ENCODE assay signal across 8 mouse cellular contexts in genomic region chr11:80779527-80780344, GRCm38 (mm10). TPM values are rescaled to one million over a fixed set of nuclear protein-coding genes. Genes with fewer than 3 reads are reported as not detected.
DNase-seq lines count a peak whose midpoint lies in the region; ATAC-seq lines count a peak whose summit lies in the region.

Gene Myo1d (minus strand): TSS chr11:80780025.

- H3K9ac ChIP-seq in forebrain, embryonic 15.5 days (replicated peaks), result peak within 1 kb of the TSS; percentile 56
- peak within 1 kb of the TSS; percentile 88 for H3K9ac ChIP-seq in liver, embryonic 16.5 days (ENCODE audit: low read depth, low read length)
- H3K9ac ChIP-seq in neural tube, embryonic 13.5 days, result peak within 1 kb of the TSS; percentile 74

- WGBS in forebrain, embryonic 15.5 days, result under 1% methylated on average over 80 of the region's 87 CpGs
- WGBS in large intestine, adult 2 months, result 1% methylated on average over 87 of the region's 87 CpGs
- WGBS in liver, embryonic 16.5 days (ENCODE audit: insufficient replicate concordance), result under 1% methylated on average over 87 of the region's 87 CpGs
- WGBS in neural tube, embryonic 13.5 days, result under 1% methylated on average over 67 of the region's 87 CpGs

- H3K27me3 ChIP-seq in forebrain, embryonic 15.5 days, result no peaks in the 10 kb centered on the region
- peaks cover 3% of the 10 kb centered on the region; the same call in 1 of the 2 replicates for H3K27me3 ChIP-seq in liver, embryonic 16.5 days (ENCODE audit: control insufficient read depth, insufficient read depth, low read depth, low read length)
- H3K27me3 ChIP-seq in neural tube, embryonic 13.5 days, result peaks cover 10% of the 10 kb centered on the region; the same call in 1 of the 2 replicates

- ATAC-seq in forebrain, embryonic 15.5 days (replicated peaks), result peak; percentile 93
- peak; percentile 89 for ATAC-seq in liver, embryonic 16.5 days (ENCODE audit: low read depth)
- peak; percentile 96 for ATAC-seq in neural tube, embryonic 13.5 days (ENCODE audit: low read depth)

- H3K9me3 ChIP-seq in forebrain, embryonic 15.5 days, result no peaks in the 10 kb centered on the region
- H3K9me3 ChIP-seq in liver, embryonic 16.5 days (replicated peaks; ENCODE audit: control insufficient read depth, low read length), result no peaks in the 10 kb centered on the region
- H3K9me3 ChIP-seq in neural tube, embryonic 13.5 days, result no peaks in the 10 kb centered on the region

- H3K27ac ChIP-seq in forebrain, embryonic 15.5 days (replicated peaks), result no peak within 1 kb of the TSS
- H3K27ac ChIP-seq in liver, embryonic 16.5 days (ENCODE audit: low read length), result peak within 1 kb of the TSS; percentile 96
- no peak within 1 kb of the TSS for H3K27ac ChIP-seq in neural tube, embryonic 13.5 days (replicated peaks)

- peak; percentile 87 for DNase-seq in ES-CJ7 (ENCODE audit: low read depth, low spot score)
- peak; percentile 88 for DNase-seq in cerebellum, adult 11-12 months
- DNase-seq in heart, postnatal 14 days, result peak; percentile 93 to 95
- DNase-seq in large intestine, adult 2 months (ENCODE audit: low read depth, low spot score), result no peak
- DNase-seq in telencephalon, adult 2 months (ENCODE audit: low read depth, low spot score), result peak; percentile 62

- peaks cover 12% of the 10 kb centered on the region for H3K4me1 ChIP-seq in forebrain, embryonic 15.5 days
- H3K4me1 ChIP-seq in liver, embryonic 16.5 days (ENCODE audit: control insufficient read depth, low read depth, low read length), result peaks cover 35% of the 10 kb centered on the region
- peaks cover 13% of the 10 kb centered on the region for H3K4me1 ChIP-seq in neural tube, embryonic 13.5 days (replicated peaks)

- peak within 1 kb of the TSS; percentile 85 for H3K4me2 ChIP-seq in forebrain, embryonic 15.5 days (replicated peaks)
- H3K4me2 ChIP-seq in liver, embryonic 16.5 days (ENCODE audit: low read depth, low read length), result peak within 1 kb of the TSS; percentile 86
- peak within 1 kb of the TSS; percentile 71 for H3K4me2 ChIP-seq in neural tube, embryonic 13.5 days

- intact Hi-C loops in heart, postnatal 14 days (cut with DNase I), result loop anchor here (1.0 to 5.0 kb wide), 3 partner anchors 39 to 83 kb away; no protein-coding TSS in a partner anchor

- peak within 1 kb of the TSS; percentile 56 for H3K4me3 ChIP-seq in forebrain, embryonic 15.5 days
- peak within 1 kb of the TSS; percentile 91 for H3K4me3 ChIP-seq in liver, embryonic 16.5 days (ENCODE audit: low read depth, low read length)
- peak within 1 kb of the TSS; percentile 67 for H3K4me3 ChIP-seq in neural tube, embryonic 13.5 days

- H3K36me3 ChIP-seq in forebrain, embryonic 15.5 days, result no peaks in the 10 kb centered on the region
- no peaks in the 10 kb centered on the region for H3K36me3 ChIP-seq in liver, embryonic 16.5 days (ENCODE audit: control insufficient read depth, insufficient read depth)
- no peaks in the 10 kb centered on the region for H3K36me3 ChIP-seq in neural tube, embryonic 13.5 days

RNA-seq across cellular contexts. Expression of gene Myo1d, which starts in this region (rescaled TPM):
- polyA plus RNA-seq in forebrain, embryonic 15.5 days (2015; fragmentation: Nextera tagmentation; extraction: Ambion mirVana), result 1.6 and 1.9 TPM in 2 replicates
- total RNA-seq in heart, postnatal 14 days (2021), result 10 to 100 TPM; 13.0 to 14.6 TPM
- 109 and 152 TPM in 2 replicates for polyA plus RNA-seq in large intestine, adult 2 months (2012; rRNA removed)
- polyA plus RNA-seq in liver, embryonic 16.5 days (2015; fragmentation: Nextera tagmentation; extraction: Ambion mirVana), result 10.7 and 12.3 TPM in 2 replicates
- 1.8 and 2.2 TPM in 2 replicates for polyA plus RNA-seq in neural tube, embryonic 13.5 days (2015; fragmentation: Nextera tagmentation; extraction: Ambion mirVana)
